Mouse (Mus musculus): ENCODE results near the gene Thap4. TPM values are rescaled to one million over a fixed set of nuclear protein-coding genes. Genes with fewer than 3 reads are reported as not detected.

Gene Thap4
- total RNA-seq, 2 experiments from 2014 or later: 39.6 TPM

DNA sequence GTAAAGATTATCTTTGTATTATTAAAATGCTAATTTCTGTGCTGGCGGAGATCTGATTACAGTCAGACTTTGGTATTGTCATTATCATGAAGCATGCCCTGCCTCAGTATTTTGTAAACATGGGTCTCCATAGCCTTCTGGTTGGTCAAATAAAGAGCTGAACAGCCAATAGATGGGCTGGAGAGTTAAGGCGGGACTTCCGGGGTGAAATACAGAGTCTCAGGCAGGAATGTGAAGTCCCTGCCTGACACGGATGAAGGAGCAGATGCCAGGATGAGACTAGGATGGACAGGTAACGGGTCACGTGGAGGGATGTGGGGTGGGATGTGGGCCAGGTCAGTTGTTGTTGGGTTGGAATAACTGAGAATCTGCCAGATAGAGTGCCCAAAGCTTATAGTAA, 3.4 kb downstream of the Thap4 start, which contains the start of gene Atg4b:
Gene Atg4b (plus strand): TSS at position 211 of the 400 bp plus-strand sequence.
- DNase-seq (ENCODE audit: low spot score in 2 of 2): no peak
- intact Hi-C loops (cut with DNase I): no loop called here

DNA sequence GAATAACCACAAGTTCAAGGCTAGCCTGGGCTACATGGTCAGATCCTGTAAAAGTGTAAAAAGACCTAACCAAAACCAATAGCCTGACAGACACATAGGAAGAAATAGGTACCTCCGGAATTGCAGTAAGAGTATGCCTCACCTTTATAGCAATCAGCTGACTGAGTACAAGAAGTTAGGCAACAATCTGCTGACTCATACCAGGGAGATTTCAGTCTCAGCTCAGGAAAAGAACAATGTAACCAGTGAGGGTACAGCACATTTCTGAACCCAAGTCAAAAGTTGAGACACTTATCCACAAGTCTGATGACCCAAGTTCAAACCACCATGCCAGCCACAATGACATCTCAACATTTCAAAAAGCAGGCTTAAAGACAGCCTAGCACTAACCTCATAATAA, 6.1 kb downstream of the Thap4 start:
- intact Hi-C loops (cut with DNase I): no loop called here
- no peak for DNase-seq (ENCODE audit: low spot score in 2 of 2)

DNA sequence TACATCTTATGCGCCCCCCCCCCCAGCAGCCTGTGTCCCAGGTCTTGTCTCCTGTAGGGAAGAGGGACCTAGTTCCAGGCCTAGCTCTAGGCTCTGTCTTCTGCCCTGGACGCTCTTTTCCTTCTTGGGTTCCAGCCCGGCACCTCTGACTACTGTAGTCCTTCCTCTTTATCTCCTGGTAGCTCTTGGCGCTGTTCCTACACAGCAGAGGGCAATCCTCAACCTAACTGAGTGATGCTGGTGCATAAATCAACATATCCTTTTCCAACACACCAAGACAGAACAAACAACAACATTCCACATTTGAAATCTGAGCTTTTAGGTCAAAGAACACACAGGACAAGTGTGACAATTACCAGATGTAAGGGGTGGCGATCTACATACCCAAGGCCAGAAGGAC, 8.5 kb downstream of the Thap4 start:
- DNase-seq (ENCODE audit: low spot score in 2 of 2): no peak
- intact Hi-C loops (cut with DNase I): no loop called here

DNA sequence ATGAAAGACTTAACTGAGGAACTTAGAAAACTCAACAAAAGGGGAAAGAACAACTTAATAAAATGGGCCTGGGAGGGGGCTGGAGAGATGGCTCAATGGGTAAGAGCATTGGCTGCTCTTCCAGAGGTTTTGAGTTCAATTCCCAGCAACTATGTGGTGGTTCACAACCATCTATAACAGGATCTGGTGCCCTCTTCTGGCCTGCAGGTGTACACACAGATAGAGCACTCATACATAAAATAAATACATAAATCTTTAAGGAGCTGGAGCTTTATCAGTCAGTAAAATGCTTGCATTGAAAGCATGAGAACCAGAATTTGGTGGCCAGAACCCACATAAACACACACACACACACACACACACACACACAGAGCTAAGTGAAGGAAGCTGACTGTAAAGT, 11.8 kb downstream of the Thap4 start:
- intact Hi-C loops (cut with DNase I): no loop called here
- no peak for DNase-seq (ENCODE audit: low spot score in 2 of 2)

DNA sequence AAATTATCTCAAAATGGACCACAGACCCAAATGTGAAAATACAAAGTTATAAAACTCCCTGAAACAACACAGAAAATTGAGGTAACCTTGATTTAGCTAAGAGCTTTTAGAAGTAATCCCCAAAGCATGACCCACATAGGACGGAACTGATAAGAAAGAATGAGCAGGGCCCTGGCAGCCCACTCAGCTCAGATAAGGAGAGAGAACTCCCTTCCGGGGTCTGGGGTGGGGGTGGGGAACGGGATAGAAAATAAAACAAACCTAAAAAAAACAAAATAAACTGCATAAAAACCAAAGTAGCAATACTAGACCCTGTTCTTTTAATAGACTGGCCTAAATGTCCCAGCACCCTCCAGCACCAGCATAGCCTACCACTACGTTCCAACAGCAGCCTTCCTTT, 12.7 kb downstream of the Thap4 start:
- DNase-seq (ENCODE audit: low spot score in 2 of 2): no peak
- intact Hi-C loops (cut with DNase I): no loop called here

DNA sequence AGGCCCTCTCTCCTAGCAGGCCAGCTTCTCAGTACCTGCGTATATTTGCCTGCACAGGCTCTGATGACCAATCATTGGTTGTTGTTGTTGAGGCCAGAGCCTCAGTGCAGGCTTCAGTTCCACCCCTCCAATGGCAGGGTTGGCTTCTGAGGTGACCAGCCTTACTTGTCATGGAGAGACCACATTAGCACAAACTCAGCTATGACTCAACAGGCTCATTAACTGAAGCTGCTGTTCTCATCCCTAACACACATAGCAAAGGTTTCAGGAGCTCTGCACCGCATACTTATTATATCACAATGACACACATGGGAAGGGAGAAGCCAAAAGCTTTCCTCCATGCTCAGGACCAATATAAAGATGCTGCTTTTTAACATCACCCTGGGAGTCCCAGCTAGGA, 14.0 kb downstream of the Thap4 start:
- intact Hi-C loops (cut with DNase I): no loop called here
- no peak for DNase-seq (ENCODE audit: low spot score in 2 of 2)

DNA sequence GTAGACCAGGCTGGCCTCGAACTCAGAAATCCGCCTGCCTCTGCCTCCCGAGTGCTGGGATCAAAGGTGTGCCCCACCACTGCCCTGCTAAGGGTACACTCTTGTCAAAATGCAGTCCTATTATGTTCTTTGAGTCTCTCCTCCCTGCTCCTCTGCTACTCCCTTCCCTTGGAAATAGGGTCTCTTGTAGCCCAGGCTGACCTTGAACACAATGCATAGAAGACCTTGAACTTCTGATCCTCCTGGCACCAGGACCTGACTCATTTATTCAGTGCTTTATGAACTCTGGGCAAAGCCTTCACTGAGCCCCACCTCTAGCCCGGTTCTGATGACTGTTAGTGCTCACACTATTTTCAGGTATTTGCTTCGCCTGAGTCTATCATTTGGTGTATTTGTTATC, 17.0 kb downstream of the Thap4 start:
- no peak for DNase-seq (ENCODE audit: low spot score in 2 of 2)
- intact Hi-C loops (cut with DNase I): no loop called here

DNA sequence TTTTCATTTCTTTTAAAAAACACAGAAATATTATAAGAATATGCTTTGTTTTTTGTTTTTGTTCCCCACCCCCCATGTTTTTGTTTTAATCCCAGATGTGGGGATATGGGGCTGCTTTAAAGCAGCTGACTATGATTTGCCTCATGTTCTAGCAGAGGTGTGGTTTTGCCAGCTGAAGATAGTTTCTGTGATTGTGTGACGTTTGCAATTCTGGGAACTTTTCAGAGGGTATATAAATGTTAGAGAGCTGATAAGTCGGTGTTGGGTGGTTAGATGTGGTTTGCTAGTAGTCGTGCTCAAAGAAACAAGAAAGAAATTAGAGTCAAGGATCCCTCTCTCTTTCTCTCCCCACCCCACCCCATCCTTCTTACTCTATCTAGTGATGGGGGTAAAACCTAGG, 18.8 kb downstream of the Thap4 start:
- DNase-seq (ENCODE audit: low spot score in 2 of 2): no peak
- intact Hi-C loops (cut with DNase I): no loop called here

DNA sequence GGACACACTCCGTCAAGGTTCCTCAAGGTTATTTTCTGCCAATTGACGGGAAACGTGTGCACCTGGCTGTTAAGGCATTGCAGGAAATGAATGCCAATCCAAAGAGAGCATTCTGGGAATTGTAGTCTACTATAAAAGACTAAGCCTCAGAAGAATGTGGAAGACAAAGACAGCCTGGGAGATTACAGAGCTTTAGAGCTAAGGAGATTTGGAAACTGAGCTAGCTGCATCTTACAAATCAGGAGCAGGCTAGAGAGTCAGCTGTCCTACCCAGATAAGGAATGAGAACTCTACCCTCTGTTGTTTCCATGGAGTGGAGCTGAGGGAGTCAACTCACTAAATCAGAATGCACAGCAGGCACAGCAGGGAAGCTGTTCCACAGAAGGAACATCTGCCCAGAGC, 22.8 kb downstream of the Thap4 start:
- DNase-seq (ENCODE audit: low spot score in 2 of 2): peak; percentile 21 to 43
- intact Hi-C loops (cut with DNase I): no loop called here

DNA sequence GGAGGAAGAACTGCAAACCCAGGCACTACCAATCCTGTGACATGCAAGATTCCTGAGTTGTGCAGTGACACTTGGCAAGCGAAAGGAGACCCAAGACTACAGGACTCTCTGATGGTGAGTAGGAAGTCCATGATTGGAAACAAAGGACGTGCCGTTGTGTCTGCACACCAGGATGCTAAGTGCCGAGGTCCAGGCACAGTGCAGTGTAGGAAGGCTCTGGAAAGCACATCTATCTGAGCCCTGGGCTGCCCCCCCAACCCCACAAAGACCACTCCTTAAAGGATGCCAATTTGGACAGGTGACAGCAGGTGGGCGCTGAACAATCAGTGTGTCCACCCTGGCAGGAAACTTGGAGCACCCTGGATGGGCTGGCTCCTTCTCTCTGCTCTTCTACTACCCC, 23.6 kb downstream of the Thap4 start:
- intact Hi-C loops (cut with DNase I): no loop called here

DNA sequence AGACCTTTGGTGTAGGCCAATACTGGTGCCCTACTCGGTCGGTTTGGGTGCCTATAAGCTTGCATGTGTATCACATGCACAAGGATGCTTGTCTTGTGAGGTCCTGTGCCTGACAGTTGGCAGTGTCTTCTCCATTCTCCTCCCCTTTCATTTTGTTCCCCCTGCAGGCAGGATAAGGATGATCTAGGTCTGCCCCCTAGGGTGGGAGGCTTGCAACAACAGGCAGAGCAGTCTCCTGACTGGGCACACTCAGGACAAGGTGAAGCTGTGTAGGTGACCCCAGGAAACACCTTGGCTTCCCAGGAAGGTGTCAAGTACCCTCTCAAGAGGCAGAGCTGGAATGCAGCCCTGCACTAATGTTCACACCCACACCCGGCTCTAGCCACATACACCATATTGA, 27.7 kb downstream of the Thap4 start:
- peak; percentile 23 to 41 for DNase-seq (ENCODE audit: low spot score in 2 of 2)

More for the DNA sequence above, 23.6 kb downstream of the Thap4 start:
- DNase-seq (ENCODE audit: low spot score in 2 of 2): no peak

DNA sequence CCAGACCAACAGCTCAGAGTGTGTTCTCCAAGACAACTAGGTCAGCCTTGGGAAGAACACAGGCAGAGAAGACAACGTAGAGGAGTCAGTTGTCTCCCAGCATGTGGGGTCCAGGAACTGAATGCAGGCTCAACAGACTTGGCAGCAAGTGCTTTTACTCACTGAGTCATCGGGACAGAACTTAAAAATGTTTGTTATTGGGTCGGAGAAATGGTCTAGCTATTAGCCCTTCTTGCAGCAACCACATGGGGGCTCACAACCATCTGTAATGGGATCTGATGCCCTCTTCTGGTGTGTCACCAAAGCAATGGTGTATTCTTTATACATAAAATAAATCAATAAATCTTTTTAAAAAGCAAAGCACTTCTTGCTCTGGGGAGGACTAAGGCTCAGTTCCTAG, 28.5 kb downstream of the Thap4 start:
- intact Hi-C loops (cut with DNase I): loop anchor here (2.0 to 10.0 kb wide), 3 partner anchors 57 to 211 kb away; partner anchors contain the start of gene Farp2
- no peak for DNase-seq (ENCODE audit: low spot score in 2 of 2)

More for the DNA sequence above, 27.7 kb downstream of the Thap4 start:
- intact Hi-C loops (cut with DNase I): loop anchor here (2.0 to 10.0 kb wide), 3 partner anchors 58 to 212 kb away; partner anchors contain the start of gene Farp2

DNA sequence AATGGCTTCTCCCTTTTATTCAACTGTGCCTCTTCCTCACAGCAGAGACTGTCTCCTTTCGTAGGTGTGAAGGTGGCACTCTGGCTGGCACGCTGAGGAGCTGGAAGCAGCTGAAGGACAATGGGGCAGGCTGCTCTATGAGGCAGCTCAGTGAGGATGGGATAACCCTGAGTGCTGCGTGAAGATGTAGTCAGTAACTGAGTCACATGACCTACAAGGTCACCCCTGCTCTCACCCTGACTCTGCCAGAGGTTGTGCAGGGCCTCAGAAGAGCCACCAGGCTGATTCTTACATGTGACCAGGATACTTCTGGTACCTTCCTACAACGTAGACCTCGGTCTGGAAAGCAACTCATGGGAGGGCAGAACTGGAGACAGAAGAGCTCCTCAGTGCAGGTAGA, 29.0 kb downstream of the Thap4 start:
- intact Hi-C loops (cut with DNase I): loop anchor here (2.0 to 10.0 kb wide), 3 partner anchors 57 to 211 kb away; partner anchors contain the start of gene Farp2
- DNase-seq (ENCODE audit: low spot score in 2 of 2): no peak

DNA sequence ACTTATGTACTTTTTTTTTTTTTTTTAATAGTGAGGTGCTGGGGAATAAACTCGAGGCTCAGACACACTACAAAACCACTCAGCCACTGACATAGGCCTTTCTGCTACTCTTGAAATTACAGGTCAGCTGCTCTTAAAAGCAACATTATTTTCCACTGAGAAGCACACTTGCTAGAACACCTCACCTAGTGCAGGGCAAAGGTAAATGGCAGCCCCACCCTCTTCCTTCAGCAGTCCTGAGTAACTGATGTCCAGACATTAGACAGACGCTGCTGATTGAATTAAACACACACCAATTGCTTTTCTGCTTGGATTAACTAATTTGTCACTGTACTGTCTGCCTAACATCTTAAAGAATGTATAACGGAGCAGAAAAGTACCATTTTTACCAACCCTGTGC, 30.0 kb downstream of the Thap4 start:
- intact Hi-C loops (cut with DNase I): loop anchor here (10.0 kb wide), 1 partner anchor 210 kb away; the partner anchor contains the start of gene Farp2

DNA sequence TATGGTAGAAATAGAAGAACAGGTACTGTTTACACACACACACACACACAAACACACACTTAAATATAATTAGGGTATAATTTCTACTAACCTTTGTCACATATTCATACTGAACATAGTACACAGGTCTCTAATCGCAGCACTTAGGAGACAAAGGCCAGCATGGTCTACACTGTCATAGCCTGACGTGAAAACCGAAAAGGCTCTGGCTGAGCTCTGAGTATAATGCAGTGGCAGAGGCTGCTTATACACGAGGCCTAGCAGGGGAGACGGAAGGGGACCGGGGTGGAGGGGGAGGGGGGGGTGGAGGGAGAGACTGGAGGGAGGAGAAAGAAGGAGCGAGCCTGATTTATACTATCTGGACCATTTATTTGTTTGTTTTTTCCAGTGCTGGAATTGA, 33.1 kb downstream of the Thap4 start:
- intact Hi-C loops (cut with DNase I): loop anchor here (10.0 kb wide), 1 partner anchor 207 kb away; the partner anchor contains the start of gene Farp2
- no peak for DNase-seq (ENCODE audit: low spot score in 2 of 2)

More for the DNA sequence above, 30.0 kb downstream of the Thap4 start:
- no peak for DNase-seq (ENCODE audit: low spot score in 2 of 2)

DNA sequence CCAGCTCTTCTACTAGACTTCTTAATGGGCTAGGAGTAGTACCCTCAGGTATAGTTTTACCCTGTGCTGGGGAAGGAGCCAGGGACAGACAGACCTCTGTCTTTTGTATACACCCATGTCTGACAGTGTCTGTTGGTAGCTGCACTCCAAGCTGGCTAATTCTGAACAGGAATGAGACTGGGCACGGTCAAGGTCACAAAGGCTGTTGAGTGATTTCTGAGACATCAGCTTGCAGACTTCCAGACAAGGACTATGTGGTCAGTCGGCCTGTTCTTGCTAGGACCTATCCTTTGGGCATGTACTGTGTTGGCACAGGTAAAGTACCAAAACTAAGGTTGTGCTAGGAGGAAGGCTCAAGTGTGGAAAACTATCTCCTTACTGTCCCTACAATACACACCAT, 38.5 kb downstream of the Thap4 start:
- no peak for DNase-seq (ENCODE audit: low spot score in 2 of 2)
- intact Hi-C loops (cut with DNase I): no loop called here

DNA sequence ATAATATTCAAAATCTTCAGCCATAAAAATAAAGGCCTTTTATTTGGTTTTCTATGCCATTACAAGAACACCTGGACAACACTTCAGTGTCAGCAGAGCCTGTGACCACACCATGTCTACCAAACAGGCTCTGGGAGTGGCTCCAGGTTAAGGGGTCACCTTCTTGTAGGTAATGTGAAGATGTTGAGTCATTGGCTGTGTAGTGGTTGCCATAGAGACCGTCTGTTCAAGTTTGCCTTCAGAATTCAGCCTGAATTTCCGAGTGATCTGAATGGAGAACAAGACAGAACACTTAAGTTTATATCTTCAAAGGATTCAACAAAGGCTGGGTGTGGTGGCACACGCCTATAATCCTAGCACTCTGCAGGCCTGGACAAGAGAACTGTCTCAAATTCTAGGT, 49.3 kb downstream of the Thap4 start:
- intact Hi-C loops (cut with DNase I): no loop called here
- DNase-seq (ENCODE audit: low spot score in 2 of 2): no peak

DNA sequence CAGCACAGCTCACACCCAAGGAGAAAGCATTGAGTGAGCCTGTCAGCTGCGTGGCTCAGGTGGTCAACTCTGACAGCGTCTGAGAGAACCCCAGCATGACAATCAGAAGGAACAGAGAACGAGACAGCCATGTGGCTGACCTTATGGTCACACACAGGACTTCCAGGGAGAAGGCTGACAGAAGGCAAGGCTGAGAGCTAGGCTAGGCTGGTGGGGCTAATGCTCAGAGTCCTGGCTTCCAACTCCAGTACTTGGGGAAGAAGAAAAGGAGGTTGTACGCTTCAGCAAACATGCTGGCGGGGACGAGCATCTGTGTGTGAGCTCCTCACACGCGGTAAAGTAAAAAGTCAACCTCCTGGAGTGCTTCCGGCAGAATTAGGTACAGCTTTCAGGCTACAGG, 50.3 kb downstream of the Thap4 start:
- DNase-seq (ENCODE audit: low spot score in 2 of 2): no peak
- intact Hi-C loops (cut with DNase I): no loop called here

DNA sequence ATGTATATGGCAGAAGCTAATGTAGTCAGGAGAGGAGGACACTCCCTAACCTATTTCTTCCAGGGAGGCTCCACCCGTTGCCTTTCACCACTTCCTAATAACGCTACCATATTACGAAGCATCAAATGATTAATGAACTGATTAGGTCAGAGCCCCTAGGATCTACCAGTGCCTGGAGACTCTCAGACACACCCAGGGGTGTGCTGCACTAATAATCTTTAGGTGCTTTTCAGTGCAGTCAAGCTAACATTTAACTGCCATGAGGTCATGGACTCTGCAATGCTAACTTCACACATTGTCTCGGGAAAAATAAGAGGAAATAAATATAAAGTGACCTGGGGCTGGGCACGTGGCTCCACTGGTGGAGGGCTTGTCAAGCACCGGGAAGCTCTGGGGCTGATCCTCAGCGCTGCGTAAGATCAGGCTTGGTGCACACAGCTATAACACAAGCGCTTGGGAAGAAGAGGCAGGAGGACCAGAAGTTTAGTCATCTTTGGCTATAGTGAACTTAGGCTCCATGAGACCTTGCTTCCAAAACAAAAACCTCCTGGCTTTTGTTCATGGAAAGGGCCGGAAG, 51.1 kb downstream of the Thap4 start:
- DNase-seq (ENCODE audit: low spot score in 2 of 2): no peak
- intact Hi-C loops (cut with DNase I): no loop called here

DNA sequence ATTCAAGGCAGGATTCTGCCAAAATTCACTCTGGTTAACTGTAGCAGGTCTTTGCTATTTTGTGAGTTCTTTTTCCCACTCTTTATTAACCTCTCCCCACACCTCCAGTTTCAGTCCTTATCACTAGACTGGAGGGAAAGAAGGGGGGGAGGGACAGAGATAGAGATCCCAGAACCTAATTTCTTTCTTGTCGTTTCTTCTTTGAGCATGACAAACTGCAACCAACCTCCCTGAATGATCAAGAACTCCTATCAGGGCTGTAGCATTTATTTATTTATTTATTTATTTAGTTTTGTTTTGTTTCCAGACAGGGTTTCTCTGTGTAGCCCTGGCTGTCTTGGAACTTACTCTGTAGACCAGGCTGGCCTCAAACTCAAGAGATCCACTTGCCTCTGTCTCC, 52.6 kb downstream of the Thap4 start:
- no peak for DNase-seq (ENCODE audit: low spot score in 2 of 2)
- intact Hi-C loops (cut with DNase I): no loop called here

DNA sequence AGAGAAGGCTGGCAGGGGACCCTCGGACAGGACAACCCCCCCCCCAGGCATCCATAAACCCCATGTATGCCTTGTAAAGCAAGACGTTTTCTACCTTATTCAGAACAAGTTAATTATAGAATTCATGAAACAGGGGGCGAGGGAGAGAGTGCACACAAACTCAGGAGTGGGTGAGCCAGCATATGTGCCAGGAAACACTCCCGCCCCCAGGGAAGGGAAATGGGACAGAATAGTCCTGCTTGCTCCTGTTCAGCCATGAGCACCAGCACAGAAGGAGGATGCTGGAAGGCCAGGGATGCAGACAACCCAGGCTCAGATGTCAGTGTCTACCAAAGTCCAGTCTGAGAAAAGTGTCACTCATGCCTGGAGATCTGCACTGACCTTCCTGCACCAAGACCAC, 55.5 kb downstream of the Thap4 start:
- DNase-seq (ENCODE audit: low spot score in 2 of 2): peak; percentile 62 to 94

DNA sequence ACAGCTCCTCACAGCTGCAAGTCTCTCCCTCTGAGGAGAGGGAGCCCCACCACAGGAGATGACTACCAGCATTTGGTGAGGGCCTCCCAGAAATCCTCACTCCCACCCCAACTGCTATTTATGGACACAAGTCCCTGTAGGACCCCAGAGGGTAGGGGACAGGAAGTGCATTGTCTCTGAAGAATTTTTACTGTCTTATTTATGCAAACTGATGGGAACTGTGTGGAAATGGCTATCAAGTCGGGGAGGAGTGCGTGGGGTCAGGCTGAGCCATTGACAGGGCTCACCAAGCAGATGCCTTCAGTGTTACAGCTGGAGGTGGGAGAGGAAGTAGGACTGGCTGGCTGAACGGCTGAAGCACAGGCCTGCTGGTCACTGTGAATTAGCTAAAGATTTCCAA, 57.3 kb downstream of the Thap4 start:
- DNase-seq (ENCODE audit: low spot score in 2 of 2): no peak
- intact Hi-C loops (cut with DNase I): no loop called here

More for the DNA sequence above, 55.5 kb downstream of the Thap4 start:
- intact Hi-C loops (cut with DNase I): no loop called here
